Mouse (Mus musculus): ENCODE results near the gene Pcnx. TPM values are rescaled to one million over a fixed set of nuclear protein-coding genes. Genes with fewer than 3 reads are reported as not detected.
"Not testable (repeated sequence)": the region's sequence is repeated elsewhere in the genome, so short reads cannot be mapped to it uniquely, and the experiment has no call there.

The Pcnx gene
- total RNA-seq, 2 experiments from 2014 or later = 68.0 to 70.0 TPM

GRCm38 (mm10) chr12:81941191-81941590 is 81.4 kb downstream of the Pcnx start:
- intact Hi-C loops (cut with DNase I) = no loop called here

GRCm38 (mm10) chr12:81943331-81944062 is 83.7 kb downstream of the Pcnx start:
- intact Hi-C loops (cut with DNase I) = no loop called here
- no peak for DNase-seq

More at GRCm38 (mm10) chr12:81941191-81941590, 81.4 kb downstream of the Pcnx start:
- no peak for DNase-seq

DNA sequence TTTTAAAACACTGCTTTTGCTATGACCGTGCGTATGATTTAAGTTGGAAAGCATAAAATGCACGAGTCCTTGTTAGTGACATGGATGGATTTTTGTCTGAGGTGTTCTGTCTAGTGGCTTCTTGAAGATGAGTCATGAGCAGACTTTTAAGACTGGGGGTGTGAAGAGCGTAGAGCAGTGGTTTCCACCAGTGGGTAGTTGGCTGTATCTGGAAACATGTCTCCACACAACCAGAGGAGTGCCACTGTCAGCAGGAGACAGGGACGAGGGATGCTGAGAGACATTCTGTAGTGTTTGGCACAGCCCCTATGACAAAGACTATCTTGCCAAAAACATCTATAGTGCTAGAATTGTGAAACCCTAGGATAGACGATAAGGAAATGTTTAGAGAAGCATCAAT is 89.2 kb downstream of the Pcnx start:
- DNase-seq = no peak
- intact Hi-C loops (cut with DNase I) = no loop called here

DNA sequence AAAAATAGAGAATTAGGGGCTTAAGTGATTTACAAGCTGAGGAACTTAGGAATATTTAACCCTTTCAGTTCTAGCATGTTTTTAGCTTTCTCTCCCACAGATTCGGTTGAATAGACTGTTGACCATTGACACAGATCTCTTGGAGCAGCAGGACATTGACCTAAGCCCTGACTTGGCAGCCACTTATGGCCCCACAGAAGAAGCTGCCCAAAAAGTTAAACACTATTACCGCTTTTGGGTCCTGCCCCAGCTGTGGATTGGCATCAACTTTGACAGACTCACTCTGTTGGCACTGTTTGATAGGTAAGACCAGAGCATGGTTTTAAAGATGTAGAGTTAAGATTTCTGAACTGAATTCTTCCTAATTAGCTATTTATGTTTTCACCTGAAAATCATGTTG is 90.2 kb downstream of the Pcnx start:
- DNase-seq = no peak
- intact Hi-C loops (cut with DNase I) = no loop called here

DNA sequence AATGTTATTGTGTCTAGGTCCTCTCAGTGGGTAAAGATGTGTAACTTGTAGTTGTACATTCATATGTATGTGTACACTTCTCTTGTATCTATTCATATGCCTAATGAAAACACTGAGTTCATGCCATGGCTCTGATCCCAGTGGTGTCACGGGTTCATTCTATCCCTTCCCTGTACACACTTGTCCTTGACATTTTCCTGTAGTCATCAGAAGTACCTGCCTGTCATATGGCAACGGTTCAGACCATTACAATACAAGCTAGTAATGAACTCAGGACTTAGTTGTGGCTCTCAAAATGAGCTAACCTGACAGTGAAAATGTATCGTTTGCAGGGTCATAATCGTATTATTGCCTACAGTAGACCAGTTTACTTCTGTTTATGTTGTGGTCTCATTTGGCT is 98.5 kb downstream of the Pcnx start:
- intact Hi-C loops (cut with DNase I) = no loop called here
- DNase-seq = peak in 1 of 2 experiments; percentile 13

DNA sequence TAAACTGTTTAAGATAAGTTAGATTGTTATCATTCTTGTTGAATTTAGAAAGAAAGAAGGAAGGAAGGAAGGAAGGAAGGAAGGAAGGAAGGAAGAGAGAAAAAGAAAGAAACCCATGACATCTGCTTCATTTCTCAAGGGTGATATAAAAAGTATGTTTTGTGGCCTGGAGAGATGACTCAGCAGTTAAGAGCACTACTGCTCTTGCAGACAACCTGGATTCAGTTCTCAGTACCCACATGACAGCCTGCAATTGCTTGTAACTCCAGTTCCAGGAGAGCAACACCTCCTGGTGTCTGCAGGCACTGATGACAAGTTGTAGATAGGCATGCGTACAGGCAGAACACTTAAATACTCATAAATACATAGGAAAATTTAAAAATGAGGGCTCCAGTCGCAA is 105.6 kb downstream of the Pcnx start:
- DNase-seq = no peak
- intact Hi-C loops (cut with DNase I) = no loop called here

GRCm38 (mm10) chr12:81971042-81971883 is 111.4 kb downstream of the Pcnx start:
- intact Hi-C loops (cut with DNase I) = no loop called here
- DNase-seq = no peak

DNA sequence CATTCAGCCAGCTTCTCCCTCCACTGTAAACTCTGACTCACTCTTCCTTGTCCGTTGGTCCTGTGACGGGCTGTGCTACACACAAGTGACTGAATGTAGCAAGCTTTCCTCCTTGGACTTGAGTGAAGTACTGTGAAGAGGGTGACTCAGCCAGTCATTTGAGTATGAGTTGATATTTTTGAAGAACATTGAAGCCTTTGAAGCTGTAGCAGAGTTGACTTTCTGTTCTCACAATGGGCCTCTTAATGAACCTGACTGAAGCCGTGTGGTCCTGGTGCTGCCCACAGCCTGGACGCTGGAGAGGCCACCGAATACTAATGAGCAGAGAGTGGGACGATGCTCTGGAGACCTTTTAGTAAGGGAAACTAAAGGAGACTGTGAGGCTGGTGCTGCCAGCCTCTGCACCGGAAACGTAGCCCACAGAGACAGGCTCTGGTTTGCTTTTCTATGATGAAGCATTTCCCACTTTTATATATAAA is 112.1 kb downstream of the Pcnx start:
- no peak for DNase-seq
- intact Hi-C loops (cut with DNase I) = no loop called here

GRCm38 (mm10) chr12:81974806-81975205 is 115.0 kb downstream of the Pcnx start:
- intact Hi-C loops (cut with DNase I) = no loop called here
- peak; percentile 21 to 44 for DNase-seq

- DNase-seq = no peak
- intact Hi-C loops (cut with DNase I) = no loop called here
These were observed 117.5 kb downstream of the Pcnx start for GRCm38 (mm10) chr12:81977346-81977745.

DNA sequence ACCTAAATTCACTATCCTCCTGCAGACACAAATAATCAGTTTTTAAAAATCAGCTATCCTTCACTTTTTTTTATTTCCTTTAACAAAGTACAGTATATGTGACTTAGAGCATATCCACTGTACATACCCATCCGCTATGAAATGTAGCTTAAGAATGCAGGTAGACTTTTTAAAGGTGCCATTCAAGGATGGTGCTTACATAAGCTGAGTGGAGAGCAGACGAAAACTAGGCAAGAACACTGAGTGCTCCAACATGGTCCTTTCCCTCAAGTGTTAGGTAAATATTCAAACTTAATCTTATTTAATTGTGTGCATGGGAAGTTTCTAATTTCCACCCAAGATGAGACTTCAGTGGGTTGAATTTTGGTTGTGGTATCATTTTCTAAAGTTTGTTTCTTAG is 119.5 kb downstream of the Pcnx start:
- no peak for DNase-seq

DNA sequence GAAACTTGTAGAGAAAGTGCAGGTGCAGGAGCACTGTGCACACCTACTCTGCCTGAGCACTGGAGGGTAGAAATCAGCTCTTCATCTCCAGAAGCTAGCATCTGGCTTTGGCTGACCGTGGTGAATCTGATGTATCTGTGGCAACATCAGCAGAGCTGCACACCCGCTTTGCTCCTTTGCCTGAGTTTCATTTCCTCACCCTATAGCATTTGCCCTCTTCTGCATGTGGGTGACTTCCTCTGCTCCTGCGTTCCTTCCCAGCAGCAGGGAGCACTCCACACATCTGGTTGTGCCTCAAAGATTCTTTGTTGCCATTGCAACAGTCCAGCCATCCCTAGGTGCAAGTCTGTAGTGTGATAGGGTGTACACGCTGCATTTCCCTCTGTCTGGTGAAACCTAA is 132.3 kb downstream of the Pcnx start:
- DNase-seq = no peak
- intact Hi-C loops (cut with DNase I) = no loop called here

More for the DNA sequence above, 119.5 kb downstream of the Pcnx start:
- intact Hi-C loops (cut with DNase I) = no loop called here

DNA sequence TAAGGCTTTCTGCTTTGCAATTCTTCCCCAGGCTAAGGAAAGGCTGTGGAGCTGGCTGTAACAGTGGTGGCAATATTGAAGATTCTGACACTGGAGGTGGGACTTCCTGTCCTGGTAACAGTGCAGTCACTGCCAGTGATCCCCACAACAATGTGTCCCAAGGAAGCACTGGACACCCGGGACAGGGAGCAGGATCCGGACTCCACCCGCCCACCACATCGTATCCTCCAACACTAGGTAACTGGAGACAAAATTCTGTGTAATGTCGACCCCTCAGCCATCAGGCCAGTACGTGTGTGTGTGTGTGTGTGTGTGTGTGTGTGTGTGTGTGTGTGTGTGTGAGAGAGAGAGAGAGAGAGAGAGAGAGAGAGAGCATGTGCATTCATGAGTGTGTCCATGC is 133.2 kb downstream of the Pcnx start:
- intact Hi-C loops (cut with DNase I) = no loop called here

DNA sequence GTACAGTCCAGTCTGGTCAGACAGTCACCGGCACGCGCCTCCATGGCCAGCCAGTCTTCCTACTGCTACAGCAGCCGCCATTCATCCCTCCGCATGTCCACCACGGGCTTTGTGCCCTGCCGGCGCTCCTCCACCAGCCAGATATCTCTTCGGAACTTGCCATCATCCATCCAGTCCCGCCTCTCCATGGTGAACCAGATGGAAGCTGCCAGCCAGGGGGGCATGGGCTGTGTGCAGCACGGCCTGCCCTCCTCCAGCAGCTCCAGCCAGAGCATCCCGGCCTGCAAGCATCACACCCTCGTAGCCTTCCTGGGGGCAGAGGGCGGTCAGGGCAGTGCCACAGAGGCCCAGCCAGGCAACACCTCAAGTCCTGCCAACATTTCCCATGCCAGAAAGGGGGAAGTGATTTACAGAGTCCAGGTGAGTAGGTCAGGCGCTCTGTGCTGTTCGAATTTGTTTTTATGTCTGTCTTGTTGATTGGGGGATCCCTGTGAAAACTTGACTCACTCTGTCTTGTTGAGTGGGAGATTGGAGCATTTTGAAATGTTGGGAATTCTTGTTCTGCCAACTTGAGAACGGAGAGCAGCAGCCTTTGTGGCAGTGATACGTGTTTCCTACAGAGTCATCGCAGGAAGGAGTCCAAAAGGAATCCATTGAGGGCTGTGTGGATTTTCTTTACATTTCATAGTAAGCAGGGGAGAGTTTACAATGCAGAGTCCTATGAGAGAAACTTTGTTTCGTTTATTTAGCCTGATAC is 135.3 kb downstream of the Pcnx start:
- intact Hi-C loops (cut with DNase I) = no loop called here
- no peak for DNase-seq

More for the DNA sequence above, 133.2 kb downstream of the Pcnx start:
- DNase-seq = no peak

- DNase-seq = no peak
- intact Hi-C loops (cut with DNase I) = no loop called here
These were observed 137.0 kb downstream of the Pcnx start for GRCm38 (mm10) chr12:81996679-81997362.

- DNase-seq = no peak
- intact Hi-C loops (cut with DNase I) = no loop called here
These were observed 137.7 kb downstream of the Pcnx start for GRCm38 (mm10) chr12:81997497-81997896.

GRCm38 (mm10) chr12:82002697-82003096 is 142.9 kb downstream of the Pcnx start:
- DNase-seq; intact Hi-C loops (cut with DNase I): not testable (repeated sequence)

- intact Hi-C loops (cut with DNase I) = not testable (repeated sequence)
These were observed 166.2 kb downstream of the Pcnx start for GRCm38 (mm10) chr12:82025901-82026633.

DNA sequence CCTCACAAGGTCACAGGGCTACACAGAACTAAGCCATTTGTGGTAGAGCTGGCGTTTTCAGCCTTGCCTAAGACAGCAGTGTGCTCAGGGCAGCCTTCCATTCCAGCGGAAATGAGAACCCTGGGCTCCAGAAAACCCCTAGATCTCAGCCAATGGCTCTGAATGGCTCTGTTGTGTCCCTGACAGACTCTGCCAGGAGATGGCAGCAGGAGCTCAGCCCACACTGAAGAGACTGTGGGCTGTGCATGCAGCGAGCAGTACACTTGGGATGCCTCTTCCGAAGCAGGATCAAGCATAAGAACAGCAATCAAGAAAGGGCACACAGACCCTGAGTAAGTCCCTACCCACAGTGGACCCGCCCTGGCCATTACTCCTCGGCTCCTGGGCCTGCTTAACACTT is 173.7 kb downstream of the Pcnx start:
- intact Hi-C loops (cut with DNase I); DNase-seq: not testable (repeated sequence)

More at GRCm38 (mm10) chr12:82025901-82026633, 166.2 kb downstream of the Pcnx start:
- not testable (repeated sequence) for DNase-seq

All from heart, postnatal 14 days (tissue).